9 mouse cellular contexts compared by ENCODE assay signal in the genomic region with DNA sequence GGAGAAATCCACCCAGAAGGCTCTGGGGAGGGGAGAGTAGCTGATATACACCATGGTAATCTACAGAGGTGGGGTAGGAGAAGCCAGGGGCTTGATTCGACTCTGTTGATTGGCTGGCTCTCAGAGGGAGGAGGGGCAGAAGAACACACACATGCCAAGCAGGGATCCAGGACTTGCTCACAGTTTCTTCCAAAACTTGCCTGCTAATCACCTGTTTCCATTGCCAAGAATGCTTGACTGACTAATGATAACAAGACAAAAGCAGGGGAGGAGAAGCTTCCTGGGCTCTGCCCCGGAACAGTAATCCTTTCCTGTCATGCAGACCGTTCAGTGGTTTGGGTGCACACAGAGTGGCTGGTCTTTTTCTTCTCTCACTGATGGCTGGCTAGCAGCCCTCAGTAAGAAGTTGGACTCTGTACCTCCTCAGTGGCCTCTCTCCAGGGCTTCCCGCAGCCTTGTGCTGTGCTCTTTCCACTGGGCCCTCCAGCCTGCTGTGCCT.
A peak's percentile ranks its signal among the peaks of the same experiment; 100 is the strongest.
DNase-seq lines count a peak whose midpoint lies in the region; ATAC-seq lines count a peak whose summit lies in the region.
"Had no signal": no experiment of that assay in that cellular context is flagged by ENCODE, and none has a peak within 500 bp of the region (broad histone marks: within the 10 kb centered on the region; RNA-seq: fewer than 3 reads in every experiment).

No protein-coding gene starts in this region.

- no peaks in the 10 kb centered on the region for H3K27me3 ChIP-seq in forebrain, embryonic 14.5 days (replicated peaks; ENCODE audit: control insufficient read depth, insufficient read depth, low read length)
- no peaks in the 10 kb centered on the region for H3K27me3 ChIP-seq in hindbrain, embryonic 13.5 days
- H3K27me3 ChIP-seq in lung, embryonic 15.5 days: no peaks in the 10 kb centered on the region
- H3K27me3 ChIP-seq: liver, embryonic 13.5 days had no signal

- H3K27ac ChIP-seq in forebrain, embryonic 14.5 days (ENCODE audit: low read depth, low read length): no peak overlapping the region
- no peak overlapping the region for H3K27ac ChIP-seq in hindbrain, embryonic 13.5 days
- H3K27ac ChIP-seq in lung, embryonic 15.5 days: peak overlapping the region; percentile 53
- H3K27ac ChIP-seq: liver, embryonic 13.5 days had no signal

- H3K9ac ChIP-seq in forebrain, embryonic 14.5 days (ENCODE audit: low read length): no peak overlapping the region
- H3K9ac ChIP-seq in hindbrain, embryonic 13.5 days: no peak overlapping the region
- no peak overlapping the region for H3K9ac ChIP-seq in lung, embryonic 15.5 days
- H3K9ac ChIP-seq: liver, embryonic 13.5 days had no signal

- peak; percentile 82 for ATAC-seq in forebrain, embryonic 14.5 days
- ATAC-seq in hindbrain, embryonic 13.5 days (ENCODE audit: low FRiP score): peak; percentile 39; the same call in 1 of the 2 replicates
- ATAC-seq in lung, embryonic 15.5 days (ENCODE audit: borderline replicate concordance, extremely low read depth, low FRiP score, low TSS enrichment): peak; percentile 60; the same call in 1 of the 2 replicates

- H3K9me3 ChIP-seq in forebrain, embryonic 14.5 days (replicated peaks; ENCODE audit: control insufficient read depth, low read length): no peaks in the 10 kb centered on the region
- no peaks in the 10 kb centered on the region for H3K9me3 ChIP-seq in hindbrain, embryonic 13.5 days
- H3K9me3 ChIP-seq in lung, embryonic 15.5 days: no peaks in the 10 kb centered on the region
- H3K9me3 ChIP-seq: liver, embryonic 13.5 days had no signal

- no peaks in the 10 kb centered on the region for H3K36me3 ChIP-seq in forebrain, embryonic 14.5 days (ENCODE audit: control insufficient read depth, insufficient read depth, low read length)
- H3K36me3 ChIP-seq in hindbrain, embryonic 13.5 days: no peaks in the 10 kb centered on the region
- H3K36me3 ChIP-seq in lung, embryonic 15.5 days: no peaks in the 10 kb centered on the region
- H3K36me3 ChIP-seq: liver, embryonic 13.5 days had no signal

- DNase-seq in gastrocnemius, adult 18-20 months (ENCODE audit: low spot score): peak; percentile 16
- no peak for DNase-seq in gastrocnemius, postnatal 10 days
- DNase-seq in forebrain, embryonic 14.5 days (ENCODE audit: low spot score): peak; percentile 77
- DNase-seq in T-cell, adult 2 months (ENCODE audit: low spot score): no peak
- DNase-seq in frontal cortex, adult 2 months (ENCODE audit: extremely low spot score in 1 of 2, low spot score in 1 of 2): no peak
- DNase-seq in natural killer cell, adult 2 months (ENCODE audit: low spot score in 2 of 2): no peak
- DNase-seq: liver, embryonic 13.5 days had no signal

- H3K4me1 ChIP-seq in forebrain, embryonic 14.5 days (ENCODE audit: control insufficient read depth, insufficient read depth, low read length): no peaks in the 10 kb centered on the region
- peaks cover 9% of the 10 kb centered on the region; the same call in 1 of the 2 replicates for H3K4me1 ChIP-seq in hindbrain, embryonic 13.5 days (replicated peaks)
- H3K4me1 ChIP-seq in lung, embryonic 15.5 days: peaks cover 23% of the 10 kb centered on the region

- no peak overlapping the region for H3K4me2 ChIP-seq in forebrain, embryonic 14.5 days (ENCODE audit: low read length)
- H3K4me2 ChIP-seq in hindbrain, embryonic 13.5 days: no peak overlapping the region
- H3K4me2 ChIP-seq in lung, embryonic 15.5 days: no peak overlapping the region
- H3K4me2 ChIP-seq: liver, embryonic 13.5 days had no signal

- WGBS in forebrain, embryonic 14.5 days: 16% methylated on average over 4 of the region's 4 CpGs
- WGBS in hindbrain, embryonic 13.5 days: 37% methylated on average over 4 of the region's 4 CpGs
- 21% methylated on average over 4 of the region's 4 CpGs for WGBS in lung, embryonic 15.5 days

- no peak overlapping the region for H3K4me3 ChIP-seq in forebrain, embryonic 14.5 days (ENCODE audit: low read depth, low read length)
- H3K4me3 ChIP-seq in hindbrain, embryonic 13.5 days: no peak overlapping the region
- H3K4me3 ChIP-seq in lung, embryonic 15.5 days: no peak overlapping the region
- H3K4me3 ChIP-seq: liver, embryonic 13.5 days had no signal

Comparison
In these comparisons a context has a peak if more than half of its experiments do, and no peak if none do; other contexts are left out.
1. DNase-seq: peak in gastrocnemius, adult 18-20 months (single experiment) and forebrain, embryonic 14.5 days (single experiment); none in gastrocnemius, postnatal 10 days (single experiment), T-cell, adult 2 months (single experiment), frontal cortex, adult 2 months (0 of 2) and natural killer cell, adult 2 months (0 of 2).
2. Peak in every context shown above with its lines, with median percentiles within 50 percentile points of each other: ATAC-seq.